Mouse (Mus musculus) cerebellum, postnatal 36 days (tissue): Measurements from ENCODE around the gene C77080.

Source experiments
- DNase-seq, 2 experiments: peaks; one replicate each; pipeline ENCODE4 v3.0.0; 2021 to 2022; ENCODE audit warnings: mixed read lengths in 2 of 2

C77080 gene

DNA sequence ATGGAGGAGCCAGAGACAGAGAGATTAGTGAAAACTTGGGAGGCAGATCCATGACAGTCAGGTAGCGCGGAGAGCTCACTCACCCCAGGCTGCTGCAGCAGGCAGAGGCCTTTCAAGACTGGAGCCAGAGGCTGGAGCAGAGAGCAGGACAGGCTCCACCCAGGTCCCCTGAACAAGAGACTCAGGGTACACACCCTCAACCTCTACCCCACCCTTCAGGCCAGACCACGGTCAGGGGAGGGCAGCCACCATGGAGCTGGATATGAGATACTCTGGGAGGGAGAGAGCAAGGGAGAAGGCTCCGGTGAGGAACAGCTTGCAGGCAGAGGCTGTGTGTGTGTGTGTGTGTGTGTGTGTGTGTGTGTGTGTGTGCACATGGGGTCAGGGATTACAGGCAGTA lies 5.0 kb upstream of the C77080 start:
- no peak for DNase-seq

DNA sequence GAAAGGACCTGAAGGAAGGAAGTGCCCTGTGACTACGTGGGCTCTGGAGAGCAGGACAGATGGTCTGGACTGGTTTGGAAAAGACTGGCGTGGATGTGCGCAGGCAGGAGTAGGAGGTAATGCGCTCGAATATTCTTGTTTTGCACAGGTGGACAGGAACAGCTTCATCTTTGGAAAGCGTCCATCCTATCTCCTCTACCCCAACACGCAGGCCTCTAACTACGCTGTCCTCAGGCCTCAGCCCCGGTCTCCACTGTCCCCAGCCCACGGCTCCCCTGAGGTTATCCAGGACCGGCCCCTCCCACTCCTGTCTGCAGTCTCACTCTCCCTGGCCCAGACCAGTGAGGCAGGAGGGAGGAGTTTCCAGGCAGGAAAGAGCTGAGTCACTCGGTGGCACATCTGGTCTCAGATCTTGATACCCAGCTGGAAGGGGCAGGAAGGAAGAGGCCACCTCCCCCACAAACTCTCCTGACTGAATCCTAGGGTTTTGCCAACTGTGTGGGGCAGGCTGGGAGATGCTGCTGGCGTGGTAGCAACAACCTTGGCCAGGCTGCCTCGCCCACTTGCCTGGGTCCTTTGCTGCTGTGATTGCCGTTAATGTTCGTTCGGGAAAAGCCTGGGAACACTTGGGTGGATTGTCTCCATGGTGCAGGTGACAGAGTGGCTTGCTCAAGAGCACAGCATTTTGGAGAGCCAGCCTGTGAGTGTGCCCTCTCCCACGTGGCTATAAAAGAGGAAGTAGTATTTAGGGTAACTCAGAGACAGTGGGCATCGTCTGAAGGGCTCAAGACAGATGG lies 2.2 kb upstream of the C77080 start:
- DNase-seq: peak; percentile 50 to 60

DNA sequence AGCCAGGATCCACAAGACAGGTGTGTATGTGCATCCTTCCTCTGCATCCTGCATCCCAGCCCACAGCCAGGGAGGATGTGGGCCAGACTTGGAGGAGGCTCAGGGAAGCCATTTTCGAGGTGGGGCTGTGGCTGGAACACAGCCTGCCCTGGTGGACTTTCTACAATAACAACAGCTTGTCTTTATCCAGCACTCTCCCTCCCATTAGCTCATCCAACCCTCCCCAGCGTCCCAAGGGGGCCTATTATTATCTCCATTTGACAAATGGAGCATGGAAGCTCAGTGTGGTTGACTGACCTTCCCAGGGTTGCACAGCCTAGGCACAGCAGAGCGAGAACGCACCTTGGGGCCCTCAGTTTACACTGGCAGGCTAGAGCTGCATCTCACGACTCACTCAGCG lies 526 bp downstream of the C77080 start:
- DNase-seq: no peak

DNA sequence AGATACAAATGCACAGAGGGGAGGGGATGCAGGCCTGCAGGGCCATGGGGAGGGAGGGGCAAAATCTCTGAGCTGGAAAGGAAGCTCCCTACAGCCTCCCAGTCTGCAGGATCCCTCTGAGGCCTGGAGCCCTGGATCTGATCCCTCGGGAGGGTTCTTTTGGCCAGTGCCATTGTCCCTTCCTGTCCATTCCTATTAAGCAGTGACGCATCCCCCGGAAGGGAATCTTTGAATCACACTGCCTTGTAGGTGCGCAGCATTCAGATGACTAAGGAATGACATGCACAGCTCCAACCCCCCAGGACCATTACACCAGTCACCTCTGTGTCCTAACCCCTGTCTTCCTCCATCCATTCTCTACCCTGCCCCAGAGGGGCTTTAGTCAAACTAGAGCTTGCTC lies 2.1 kb downstream of the C77080 start:
- DNase-seq: no peak

DNA sequence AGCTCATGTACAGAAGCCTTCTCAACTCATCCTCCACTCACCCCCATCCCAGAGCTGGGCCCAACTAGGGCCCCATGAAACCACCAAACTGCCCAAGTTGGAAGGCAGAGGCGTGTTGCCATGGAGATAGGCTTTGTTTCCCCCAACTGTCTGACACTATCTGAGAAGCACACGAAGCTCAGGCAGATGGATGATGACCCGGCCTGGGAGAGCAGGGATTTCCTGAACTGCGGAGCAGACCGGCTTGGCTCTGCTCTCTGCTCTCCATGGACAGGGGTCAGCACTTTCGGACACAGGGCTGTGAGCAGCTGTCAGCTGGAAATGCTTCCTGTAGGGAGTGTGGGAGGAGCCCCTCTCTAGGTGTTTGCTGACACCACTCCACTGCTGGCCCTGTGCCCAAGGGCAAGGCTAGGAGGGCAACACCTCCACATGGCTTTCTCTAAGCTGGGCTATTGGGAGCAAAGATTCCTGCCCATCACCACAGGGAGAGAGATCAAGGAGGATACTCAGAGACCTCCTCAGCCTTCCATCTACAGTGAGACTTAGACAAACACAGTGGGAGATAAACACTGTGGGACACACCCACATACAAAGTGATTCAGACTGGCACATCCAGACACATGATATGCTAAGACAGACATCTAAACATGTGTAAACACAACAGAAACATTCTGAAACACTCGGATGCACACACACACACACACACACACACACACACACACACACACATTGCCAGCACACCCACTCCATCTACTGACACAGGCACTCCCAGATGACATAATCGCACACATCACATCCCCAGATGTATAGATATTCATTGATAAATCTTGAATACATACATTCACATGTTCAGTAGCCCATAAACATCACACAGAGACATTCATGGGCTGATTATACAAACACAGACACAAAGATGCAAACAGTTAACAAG lies 4.5 kb downstream of the C77080 start:
- no peak for DNase-seq

DNA sequence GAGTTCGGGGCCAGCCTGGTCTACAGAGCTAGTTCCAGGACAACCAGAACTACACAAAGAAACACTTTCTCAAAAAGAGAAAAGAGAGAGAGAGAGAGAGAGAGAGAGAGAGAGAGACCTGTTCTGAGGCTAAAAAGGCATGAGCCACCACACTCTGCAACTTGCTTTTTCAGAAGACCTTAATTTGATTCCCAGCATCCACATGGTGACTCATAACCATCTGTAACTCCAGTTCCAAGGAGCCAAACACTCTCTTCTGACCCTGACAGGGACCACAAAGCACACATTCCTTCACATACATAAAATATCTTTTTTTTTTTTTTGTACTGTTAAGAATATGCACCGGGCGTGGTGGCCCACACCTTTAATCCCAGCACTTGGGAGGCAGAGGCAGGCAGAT lies 6.6 kb downstream of the C77080 start:
- no peak for DNase-seq

DNA sequence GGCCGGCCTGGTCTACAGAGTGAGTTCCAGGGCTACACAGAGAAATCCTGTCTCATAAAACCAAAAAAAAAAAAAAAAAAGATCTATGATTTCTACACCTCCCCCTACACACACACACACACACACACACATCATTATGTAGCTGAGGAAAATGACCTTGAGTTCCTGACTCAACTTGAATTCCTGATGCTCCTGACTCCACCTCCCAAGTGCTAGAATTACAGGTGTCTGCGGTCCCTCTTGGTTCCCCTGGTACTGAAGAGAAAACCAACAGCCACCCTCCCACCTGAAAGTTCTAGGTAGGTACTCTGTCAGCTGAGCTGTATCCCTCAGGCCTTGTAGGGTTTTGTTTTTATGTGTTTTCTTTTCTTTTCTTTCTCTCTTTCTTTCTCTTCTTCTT lies 8.7 kb downstream of the C77080 start:
- DNase-seq: no peak

DNA sequence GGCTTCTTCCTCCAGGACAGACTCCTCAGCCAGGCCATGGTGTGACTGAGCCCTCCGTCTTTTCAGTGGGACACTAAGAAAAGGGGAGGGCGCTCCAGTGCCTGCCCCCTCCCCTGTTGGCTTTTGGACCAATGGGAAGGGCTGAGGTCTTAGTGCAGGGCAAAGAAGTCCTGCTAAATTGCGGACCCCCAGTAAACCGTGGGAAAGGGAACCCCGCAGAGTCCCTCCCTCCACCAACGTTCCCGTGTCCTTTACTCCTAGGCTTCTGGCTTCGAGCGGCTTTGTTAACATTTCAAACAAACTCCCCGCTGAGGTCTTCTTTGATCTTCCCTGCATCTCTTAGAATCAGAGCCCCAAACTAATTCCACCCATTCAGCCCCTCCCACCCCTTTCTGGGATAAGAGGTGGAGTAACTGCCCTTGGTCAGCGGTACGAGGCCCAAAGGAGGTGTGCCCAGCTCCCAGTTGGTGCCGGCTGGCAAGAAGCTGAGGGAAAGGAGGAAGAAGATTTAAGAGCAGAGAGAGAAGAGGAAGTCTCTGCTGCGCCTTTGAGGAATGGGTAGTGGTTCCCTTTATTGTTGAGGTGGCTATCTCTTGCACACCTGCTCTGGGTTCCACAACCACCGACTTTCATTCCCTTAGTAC lies 9.6 kb downstream of the C77080 start:
- no peak for DNase-seq

DNA sequence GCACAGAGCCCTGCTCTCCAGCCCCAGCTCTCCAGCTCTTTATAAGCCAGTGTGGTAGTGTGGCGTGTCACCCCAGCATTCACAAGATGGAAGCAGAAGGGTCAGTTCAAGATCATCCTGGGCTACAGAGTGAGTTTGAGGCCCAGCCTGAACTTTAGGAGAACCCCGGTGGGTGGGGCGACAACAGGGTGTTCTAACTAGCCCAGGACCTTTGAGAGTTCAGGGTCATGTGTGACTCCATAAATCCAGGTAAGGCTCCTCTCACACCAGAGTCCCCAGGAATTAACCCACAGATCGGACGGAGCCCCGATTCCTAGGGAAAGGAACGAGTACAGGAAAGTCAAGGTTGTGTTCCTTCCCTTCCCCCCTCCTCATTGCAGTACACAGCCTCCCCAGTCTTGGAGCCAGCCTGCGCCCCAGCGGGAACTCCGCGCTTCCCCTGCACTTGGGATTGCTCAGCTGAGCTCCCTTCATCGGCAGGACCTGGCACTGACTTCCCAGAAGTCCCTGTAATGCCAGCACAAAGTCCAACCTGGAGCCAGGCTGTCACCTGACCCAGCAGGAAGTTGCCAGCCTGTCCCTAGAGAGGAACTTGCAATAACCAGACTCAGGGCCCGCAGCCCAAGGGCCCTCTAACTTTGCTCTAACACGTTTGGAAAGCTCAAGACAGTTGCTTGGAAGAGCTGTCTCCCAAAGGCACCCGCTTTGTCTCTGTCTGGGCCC lies 10.3 kb downstream of the C77080 start:
- peak; percentile 54 to 63 for DNase-seq

DNA sequence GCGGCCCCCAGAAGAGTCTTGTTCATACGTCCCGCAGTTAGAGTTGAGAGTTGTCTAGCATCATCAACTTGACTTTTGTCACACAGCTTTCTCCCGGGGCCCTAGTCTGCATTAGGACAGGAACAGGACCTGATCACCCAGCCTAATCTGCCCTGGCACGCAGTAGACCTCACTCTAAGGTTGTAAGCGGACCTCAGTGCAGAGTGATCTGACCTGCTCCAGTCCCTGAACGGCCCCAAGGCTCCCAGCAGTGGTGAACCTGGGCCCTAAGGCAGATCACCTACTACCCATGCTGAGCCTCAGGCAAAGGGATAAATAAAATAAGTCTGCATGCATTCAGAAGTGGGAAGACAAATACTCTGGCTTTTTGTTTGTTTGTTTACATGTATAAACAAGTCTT lies 11.9 kb downstream of the C77080 start:
- DNase-seq: no peak

DNA sequence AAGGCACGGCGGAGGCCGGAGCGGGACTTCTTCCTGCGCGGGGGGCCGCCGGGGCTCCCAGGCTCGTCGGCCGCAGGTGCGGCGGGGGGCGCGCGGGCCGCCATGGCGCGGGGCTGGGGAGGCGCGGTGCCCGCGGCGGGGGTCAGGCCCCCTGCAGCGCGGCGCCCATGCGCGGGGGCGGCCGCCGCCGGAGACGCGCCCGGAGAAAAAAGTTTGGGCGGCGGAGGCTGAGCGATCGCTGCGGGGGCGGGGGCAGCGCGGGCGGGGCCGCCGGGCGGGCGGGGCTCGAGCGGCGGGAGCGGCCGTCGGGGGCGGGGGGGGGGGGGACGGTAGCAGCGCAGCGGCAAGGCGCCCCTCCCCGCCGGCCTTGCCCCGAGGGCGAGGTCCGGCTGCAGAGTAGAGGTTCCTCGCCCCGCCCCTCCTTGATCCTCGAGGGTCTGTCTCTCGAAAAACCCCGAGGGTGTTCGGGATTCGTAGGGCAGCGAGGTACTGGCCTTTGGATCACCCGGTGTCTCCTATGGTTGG lies 12.9 kb downstream of the C77080 start:
- no peak for DNase-seq

DNA sequence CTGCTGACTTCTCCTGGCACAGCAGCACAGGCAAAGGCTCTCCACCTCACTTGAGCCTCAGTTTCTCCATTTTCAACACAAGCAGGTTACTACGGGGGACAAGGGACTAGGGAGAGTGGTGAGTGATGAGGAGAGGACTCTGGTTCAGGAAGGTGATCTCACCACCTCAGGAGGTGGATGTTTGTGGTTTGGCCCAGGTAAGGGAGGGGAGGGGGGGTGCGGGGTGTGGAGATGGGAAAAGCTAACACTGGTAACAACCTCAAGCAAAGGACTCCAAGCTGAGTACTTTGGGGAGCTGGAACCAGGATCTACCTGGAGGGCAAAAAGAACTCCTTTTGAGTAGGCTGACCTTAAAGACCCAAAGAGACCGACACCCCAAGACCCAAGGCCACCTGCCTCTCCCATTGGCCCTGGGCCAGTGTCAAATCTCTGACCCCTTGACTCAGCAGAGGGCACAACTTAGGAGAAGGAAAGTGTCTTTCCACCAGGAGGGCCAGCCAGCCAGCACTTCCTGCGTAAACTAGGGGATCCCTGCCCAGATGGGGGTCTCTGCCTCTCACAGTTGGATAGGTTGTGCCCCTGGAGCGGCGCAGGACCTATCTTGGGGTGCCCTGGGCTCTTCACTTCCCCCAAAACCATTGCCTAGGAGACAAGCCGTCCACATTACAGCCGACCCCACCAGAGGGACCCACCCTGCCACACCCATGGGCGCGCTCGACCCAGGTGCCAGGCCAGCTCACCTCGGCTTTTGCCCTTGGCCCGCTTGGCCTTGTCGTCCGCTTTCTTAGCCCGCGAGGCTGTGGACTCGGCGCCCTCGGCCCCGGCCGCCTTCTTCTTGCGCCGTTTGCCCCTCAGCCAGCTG lies 13.6 kb downstream of the C77080 start:
- no peak for DNase-seq

DNA sequence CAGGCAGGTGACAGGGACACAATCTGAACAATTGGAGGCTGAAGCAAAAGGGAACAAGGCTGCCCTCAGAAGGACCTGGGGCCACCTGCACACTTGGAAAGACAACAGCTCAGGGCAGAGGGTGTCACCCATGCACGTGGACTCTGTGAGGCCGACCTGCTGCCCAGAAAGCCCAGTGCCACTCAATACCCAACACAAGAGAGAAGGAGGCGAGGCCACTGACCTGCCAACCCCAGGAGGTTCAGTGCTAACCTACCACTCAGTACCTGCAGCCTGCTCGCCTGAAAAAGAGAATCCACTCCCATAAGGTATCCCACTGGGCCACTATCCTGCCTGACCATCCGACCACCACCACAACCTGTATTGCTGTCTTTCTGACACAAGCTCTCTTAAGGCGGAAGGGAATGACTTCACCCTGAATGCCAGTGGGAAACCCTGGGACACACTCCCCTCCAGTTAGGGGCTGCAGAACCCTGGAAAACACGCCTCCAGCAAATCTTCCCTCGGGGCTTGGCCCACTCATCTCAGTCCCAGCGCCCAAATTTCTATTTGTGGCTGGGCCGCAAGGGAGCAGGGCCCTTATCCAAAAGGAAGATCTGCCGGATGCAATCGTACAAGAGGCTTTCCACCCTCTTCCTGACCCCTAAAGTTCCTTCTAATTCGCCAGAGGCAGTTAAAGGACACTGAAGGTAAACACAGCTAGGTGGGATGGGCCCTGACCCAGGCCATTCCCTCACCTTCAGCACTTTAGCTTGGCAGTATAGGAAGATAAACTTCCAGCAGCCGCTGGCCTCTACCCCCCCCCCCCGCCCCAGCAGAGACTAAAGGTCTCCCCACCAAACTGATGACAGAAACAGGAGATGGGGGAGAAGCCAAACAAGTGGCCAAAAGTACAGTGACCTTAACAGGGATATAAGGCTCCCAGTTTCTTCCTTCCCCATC lies 14.6 kb downstream of the C77080 start:
- DNase-seq: no peak

DNA sequence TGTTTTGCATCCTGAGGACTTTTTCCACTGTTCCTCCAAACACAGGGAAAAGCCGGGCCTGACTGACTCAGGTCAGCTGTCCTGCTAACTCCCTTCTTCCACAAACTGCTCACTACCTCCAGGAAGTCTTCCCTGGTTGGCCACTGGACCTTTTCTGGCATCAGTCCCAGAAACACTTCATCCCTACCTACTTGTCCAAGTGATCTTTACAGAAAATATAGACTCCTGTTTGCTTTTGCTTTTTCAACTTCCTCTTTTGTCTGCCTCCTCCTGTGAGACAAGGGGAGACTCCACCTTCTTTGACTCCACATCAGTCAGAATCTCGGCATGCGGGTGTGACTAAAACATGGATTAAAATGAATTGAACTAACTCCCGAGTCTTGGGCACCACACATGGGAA lies 16.4 kb downstream of the C77080 start:
- no peak for DNase-seq

DNA sequence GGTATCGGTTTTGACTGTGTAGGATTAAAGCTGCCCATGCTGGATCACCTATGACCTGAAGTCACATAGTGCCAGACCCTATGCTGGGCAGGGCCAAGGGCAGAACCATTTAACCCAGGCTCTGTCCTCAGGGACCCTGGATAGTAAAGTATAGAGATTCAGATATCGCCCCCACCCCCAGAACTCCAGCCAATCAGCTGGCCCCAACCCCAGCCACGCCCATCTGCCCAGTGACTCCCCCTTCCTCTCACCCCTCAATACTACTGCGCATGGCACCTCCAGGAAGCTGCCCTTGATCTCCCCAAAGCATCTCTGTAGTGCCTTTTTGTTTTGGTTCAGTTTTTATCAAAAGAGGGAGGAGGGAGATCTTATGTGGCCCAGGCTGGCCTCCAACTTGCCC lies 18.4 kb downstream of the C77080 start:
- no peak for DNase-seq

DNA sequence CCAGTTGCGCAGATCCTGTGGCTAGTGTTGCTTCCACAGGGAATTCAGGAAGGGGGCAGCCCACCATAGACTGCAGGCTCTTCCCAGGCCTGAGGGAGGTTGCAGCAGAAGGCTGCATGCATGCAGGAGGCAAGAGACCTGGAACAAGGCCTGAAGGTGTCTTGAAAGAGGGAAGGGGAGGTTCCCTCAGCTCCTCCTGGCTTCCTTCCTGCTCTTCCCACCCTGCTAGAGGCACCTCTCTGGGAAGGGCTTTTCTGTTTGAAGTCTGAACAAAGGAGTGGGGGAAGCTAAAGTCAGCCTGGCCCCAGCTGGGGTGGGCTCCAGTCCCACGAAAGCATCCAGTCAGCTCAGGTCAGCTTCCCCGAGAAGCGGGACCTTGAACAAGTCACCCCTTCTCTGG lies 18.9 kb downstream of the C77080 start:
- no peak for DNase-seq

DNA sequence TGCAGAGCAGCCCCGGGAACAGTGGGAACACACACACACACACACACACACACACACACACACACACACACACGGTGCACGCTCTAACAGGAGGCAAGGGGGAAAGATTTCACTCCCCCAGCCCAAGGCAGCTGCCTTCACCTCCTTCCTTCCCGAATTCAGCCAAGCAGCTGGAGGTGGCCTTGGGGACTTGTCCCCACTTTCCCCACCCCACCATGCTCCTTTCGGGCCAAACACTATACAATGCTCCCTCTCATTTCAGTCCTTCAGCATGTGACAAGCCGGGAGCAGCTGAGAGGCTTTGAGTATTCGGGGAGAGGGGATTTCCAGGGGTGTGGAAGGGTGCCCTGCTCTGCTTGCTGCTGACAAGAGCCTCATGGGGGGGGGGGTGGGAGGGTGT lies 19.3 kb downstream of the C77080 start:
- no peak for DNase-seq

DNA sequence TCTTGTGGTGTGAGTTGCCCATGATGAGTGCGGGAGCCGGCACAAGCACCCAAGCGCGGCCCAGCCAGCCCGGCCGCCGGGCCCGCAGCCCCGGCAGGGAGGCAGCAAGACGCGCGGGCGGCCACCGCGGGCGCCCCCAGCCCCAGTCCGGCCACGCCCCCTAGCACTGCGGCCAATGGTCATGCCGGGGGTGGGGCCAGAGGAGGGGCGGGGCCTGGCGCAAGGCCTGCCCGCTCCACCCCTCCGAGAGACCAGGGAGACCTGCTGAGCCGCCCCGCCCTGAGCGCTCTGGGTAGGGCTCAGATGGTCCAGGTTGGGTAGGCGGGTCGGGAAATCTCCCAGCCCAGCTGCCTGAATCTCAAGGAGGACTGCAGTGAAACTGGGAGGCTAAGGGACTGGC lies 22.1 kb downstream of the C77080 start:
- peak; percentile 70 to 82 for DNase-seq

DNA sequence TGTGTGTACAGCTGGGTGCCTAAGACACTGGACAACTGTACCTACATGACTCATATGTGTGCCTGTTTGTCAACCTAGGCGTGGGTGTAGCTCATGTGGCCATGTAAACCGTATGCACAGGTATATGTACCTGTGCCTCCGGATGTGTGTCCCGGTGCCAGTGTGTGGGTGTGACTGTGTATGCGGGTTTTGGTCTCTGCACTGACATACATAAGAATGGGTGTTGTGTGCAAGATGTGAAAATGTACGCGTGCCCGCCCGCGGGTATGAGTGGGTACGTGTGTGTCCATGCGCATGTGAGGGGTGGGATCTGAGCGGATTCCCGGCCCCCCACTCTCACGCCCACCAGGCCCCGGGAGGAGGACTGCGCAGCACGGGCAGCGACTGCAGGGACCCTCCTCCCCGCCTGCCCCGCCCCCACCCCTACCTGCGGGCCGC lies 22.6 kb downstream of the C77080 start:
- peak; percentile 32 to 39 for DNase-seq

DNA sequence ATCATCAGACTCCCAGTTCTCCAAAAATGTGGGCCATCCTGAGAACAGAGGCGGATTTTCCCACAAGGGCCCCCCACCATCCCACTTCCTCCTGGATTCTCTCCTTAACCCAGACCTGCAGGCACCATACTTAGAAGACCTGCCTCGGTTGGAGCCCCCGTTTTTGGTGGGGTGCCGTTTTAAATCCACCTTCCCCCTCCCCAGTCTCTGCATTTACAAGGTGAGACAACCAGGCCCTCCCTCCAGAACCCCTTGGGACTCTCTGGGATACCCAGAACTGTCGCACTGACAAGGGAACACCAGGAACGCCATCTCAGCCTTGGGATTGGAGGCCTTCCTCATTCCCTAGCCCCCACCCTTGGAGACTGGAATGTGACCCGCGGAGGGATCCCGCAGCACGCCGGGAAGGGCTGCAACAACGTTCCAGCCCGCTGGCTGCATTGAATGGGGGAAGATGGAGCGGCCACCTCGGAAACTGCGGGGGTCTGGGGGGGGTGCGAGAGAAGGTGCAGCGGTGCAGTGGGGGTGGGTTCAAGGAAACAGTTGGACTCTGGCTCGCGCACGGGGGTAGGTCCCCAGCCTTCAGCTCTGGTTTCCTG lies 23.3 kb downstream of the C77080 start:
- peak in 1 of 2 experiments; percentile 35 for DNase-seq
